Mouse (Mus musculus) heart, embryonic 11.5 days (tissue): ENCODE data around the gene Gm10644. TPM values are rescaled to one million over a fixed set of nuclear protein-coding genes. Genes with fewer than 3 reads are reported as not detected.

ENCODE experiments used
- ATAC-seq: fragments of 200-750 bp; cut with Nextera tagmentation; replicated peaks from 2 replicates; pipeline ENCODE4 v1.8.0; 2017; ENCODE audit warnings: moderate library complexity; ENCODE audit not compliant: insufficient number of reproducible peaks, low FRiP score, low TSS enrichment
- H3K27ac ChIP-seq: fragments of 300-500 bp; sonication (generic); 2 replicates; pipeline ENCODE4 v1.5.1; 2014; ENCODE audit warnings: mild to moderate bottlenecking, low read depth, low read length
- H3K27me3 ChIP-seq: fragments of 300-500 bp; sonication (generic); 2 replicates; pipeline ENCODE4 v1.6.1; 2014; ENCODE audit warnings: mild to moderate bottlenecking, low read length, mixed read lengths; ENCODE audit not compliant: control insufficient read depth, insufficient read depth
- H3K36me3 ChIP-seq: fragments of 300-500 bp; sonication (generic); 2 replicates; pipeline ENCODE4 v1.6.1; 2014; ENCODE audit warnings: mild to moderate bottlenecking, low read length, moderate library complexity, mixed read lengths; ENCODE audit not compliant: control insufficient read depth, insufficient read depth
- H3K4me1 ChIP-seq: fragments of 300-500 bp; sonication (generic); 2 replicates; pipeline ENCODE4 v1.6.1; 2014; ENCODE audit warnings: low read length; ENCODE audit not compliant: control insufficient read depth, insufficient read depth
- H3K4me2 ChIP-seq: fragments of 300-500 bp; sonication (generic); 2 replicates; pipeline ENCODE4 v1.6.1; 2014; ENCODE audit warnings: mild to moderate bottlenecking, moderate library complexity
- H3K4me3 ChIP-seq: fragments of 300-500 bp; sonication (generic); 2 replicates; pipeline ENCODE4 v1.5.1; 2014; ENCODE audit warnings: low read depth, low read length
- H3K9ac ChIP-seq: fragments of 300-500 bp; sonication (generic); 2 replicates; pipeline ENCODE4 v1.6.1; 2014; ENCODE audit warnings: mild to moderate bottlenecking, low read depth, low read length, moderate library complexity
- H3K9me3 ChIP-seq: fragments of 300-500 bp; sonication (generic); replicated peaks from 2 replicates; pipeline ENCODE4 v1.6.1; 2016; ENCODE audit warnings: low read length; ENCODE audit not compliant: control insufficient read depth
- WGBS: fragments of 180-500 bp; shearing (Covaris S2); extraction: QIAGEN DNeasy Blood & Tissue Kit; methylation state at CpG from one replicate; pipeline ENCODE4 v1.1.7; 2014; ENCODE audit not compliant: insufficient replicate concordance; 5-methylcytosine and 5-hydroxymethylcytosine counted together
- polyA plus RNA-seq: library from polyadenylated mRNA; unstranded; fragments of >200 nt; fragmentation: Nextera tagmentation; extraction: Ambion mirVana; gene quantifications from 2 replicates; pipeline ENCODE4 v1.2.1, GENCODE M21; 2014

Gm10644 gene
- polyA plus RNA-seq, 1 experiment from 2014 or later = 0.76 TPM

- ATAC-seq = no peak
- H3K9me3 ChIP-seq = no peaks in the 10 kb centered on the region
- no peak overlapping the region for H3K27ac ChIP-seq
- peaks cover 13% of the 10 kb centered on the region for H3K4me1 ChIP-seq
- 5% methylated on average over 15 of the region's 15 CpGs for WGBS
- peak overlapping the region; percentile 85 for H3K4me2 ChIP-seq
- peak overlapping the region; percentile 80 for H3K4me3 ChIP-seq
- H3K27me3 ChIP-seq = no peaks in the 10 kb centered on the region
- H3K36me3 ChIP-seq = no peaks in the 10 kb centered on the region
- H3K9ac ChIP-seq = peak overlapping the region; percentile 74
Measured at GRCm38 (mm10) chr8:83955958-83956218, 883 bp upstream of the Gm10644 start.

- no peak for ATAC-seq
- Histone ChIP-seq H3K27me3 (no peaks in the 10 kb centered on the region), H3K9ac (peak overlapping the region; percentile 57), H3K4me1 (peaks cover 13% of the 10 kb centered on the region), H3K4me2 (peak overlapping the region; percentile 85), H3K27ac (no peak overlapping the region), H3K36me3 (no peaks in the 10 kb centered on the region), H3K4me3 (peak overlapping the region; percentile 46), H3K9me3 (no peaks in the 10 kb centered on the region)
- WGBS = 3% methylated on average over 14 of the region's 14 CpGs
Measured at GRCm38 (mm10) chr8:83954749-83955105, 278 bp downstream of the Gm10644 start.

- Histone ChIP-seq H3K9me3 (no peaks in the 10 kb centered on the region), H3K4me1 (no peaks in the 10 kb centered on the region), H3K9ac (no peak overlapping the region), H3K27ac (no peak overlapping the region), H3K36me3 (no peaks in the 10 kb centered on the region), H3K4me3 (no peak overlapping the region), H3K27me3 (no peaks in the 10 kb centered on the region), H3K4me2 (no peak overlapping the region)
- ATAC-seq = no peak
- 57% methylated on average over 3 of the region's 3 CpGs for WGBS
Measured at GRCm38 (mm10) chr8:83945540-83945939, 9.5 kb downstream of the Gm10644 start.

GRCm38 (mm10) chr8:83942446-83942845 is 12.6 kb downstream of the Gm10644 start:
- ATAC-seq = no peak
- H3K4me1 ChIP-seq = no peaks in the 10 kb centered on the region
- no peaks in the 10 kb centered on the region for H3K9me3 ChIP-seq
- no peak overlapping the region for H3K9ac ChIP-seq
- H3K36me3 ChIP-seq = peaks cover 7% of the 10 kb centered on the region
- no peak overlapping the region for H3K27ac ChIP-seq
- H3K4me2 ChIP-seq = no peak overlapping the region
- WGBS = 82% methylated on average over 1 of the region's 1 CpGs
- no peak overlapping the region for H3K4me3 ChIP-seq
- no peaks in the 10 kb centered on the region for H3K27me3 ChIP-seq

GRCm38 (mm10) chr8:83941066-83941677 is 13.8 kb downstream of the Gm10644 start:
- H3K36me3 ChIP-seq = peaks cover 10% of the 10 kb centered on the region
- H3K4me3 ChIP-seq = no peak overlapping the region
- no peaks in the 10 kb centered on the region for H3K27me3 ChIP-seq
- ATAC-seq = no peak
- H3K27ac ChIP-seq = no peak overlapping the region
- no peaks in the 10 kb centered on the region for H3K9me3 ChIP-seq
- H3K4me2 ChIP-seq = no peak overlapping the region
- no peak overlapping the region for H3K9ac ChIP-seq
- no peaks in the 10 kb centered on the region for H3K4me1 ChIP-seq
- WGBS = 70% methylated on average over 6 of the region's 6 CpGs

GRCm38 (mm10) chr8:83938330-83938729 is 16.7 kb downstream of the Gm10644 start:
- peaks cover 22% of the 10 kb centered on the region for H3K36me3 ChIP-seq
- ATAC-seq = no peak
- H3K4me1 ChIP-seq = no peaks in the 10 kb centered on the region
- no peak overlapping the region for H3K4me3 ChIP-seq
- WGBS = 94% methylated on average over 15 of the region's 15 CpGs
- H3K27ac ChIP-seq = no peak overlapping the region
- no peak overlapping the region for H3K4me2 ChIP-seq
- no peaks in the 10 kb centered on the region for H3K9me3 ChIP-seq
- no peaks in the 10 kb centered on the region for H3K27me3 ChIP-seq
- H3K9ac ChIP-seq = no peak overlapping the region

GRCm38 (mm10) chr8:83937645-83938044 is 17.4 kb downstream of the Gm10644 start:
- Histone ChIP-seq H3K36me3 (peaks cover 22% of the 10 kb centered on the region), H3K4me3 (no peak overlapping the region), H3K4me1 (no peaks in the 10 kb centered on the region), H3K27ac (no peak overlapping the region), H3K27me3 (no peaks in the 10 kb centered on the region), H3K4me2 (no peak overlapping the region), H3K9ac (no peak overlapping the region), H3K9me3 (no peaks in the 10 kb centered on the region)
- 85% methylated on average over 7 of the region's 7 CpGs for WGBS
- ATAC-seq = no peak

- 85% methylated on average over 8 of the region's 8 CpGs for WGBS
- Histone ChIP-seq H3K4me3 (no peak overlapping the region), H3K27ac (no peak overlapping the region), H3K9me3 (no peaks in the 10 kb centered on the region), H3K27me3 (no peaks in the 10 kb centered on the region), H3K36me3 (peaks cover 35% of the 10 kb centered on the region), H3K9ac (no peak overlapping the region), H3K4me1 (no peaks in the 10 kb centered on the region), H3K4me2 (no peak overlapping the region)
- ATAC-seq = no peak
Measured at GRCm38 (mm10) chr8:83935435-83935834, 19.6 kb downstream of the Gm10644 start.

- no peaks in the 10 kb centered on the region for H3K9me3 ChIP-seq
- no peaks in the 10 kb centered on the region for H3K4me1 ChIP-seq
- WGBS = 84% methylated on average over 2 of the region's 2 CpGs
- no peak overlapping the region for H3K27ac ChIP-seq
- H3K36me3 ChIP-seq = peaks cover 39% of the 10 kb centered on the region
- H3K27me3 ChIP-seq = no peaks in the 10 kb centered on the region
- no peak for ATAC-seq
- no peak overlapping the region for H3K4me3 ChIP-seq
- no peak overlapping the region for H3K9ac ChIP-seq
- H3K4me2 ChIP-seq = no peak overlapping the region
Measured at GRCm38 (mm10) chr8:83934994-83935393, 20.0 kb downstream of the Gm10644 start.
